Mouse (Mus musculus) stomach, embryonic 14.5 days (tissue): ENCODE measurements around the gene Mta3. TPM values are rescaled to one million over a fixed set of nuclear protein-coding genes. Genes with fewer than 3 reads are reported as not detected.
"Not testable (repeated sequence)": the region's sequence is repeated elsewhere in the genome, so short reads cannot be mapped to it uniquely, and the experiment has no call there.

Source experiments
- ATAC-seq: fragments of 200-750 bp; cut with Nextera tagmentation; 2 replicates; pipeline ENCODE4 v1.8.0; 2017; ENCODE audit warnings: low read depth, moderate TSS enrichment; ENCODE audit not compliant: insufficient number of reproducible peaks, insufficient read depth, low FRiP score
- H3K27ac ChIP-seq: fragments of 300-500 bp; sonication (generic); 2 replicates; pipeline ENCODE4 v1.5.1; 2014; ENCODE audit warnings: mild to moderate bottlenecking, low read length, moderate library complexity, mixed read lengths
- H3K27me3 ChIP-seq: fragments of 300-500 bp; sonication (generic); 2 replicates; pipeline ENCODE4 v1.6.1; 2014; ENCODE audit warnings: low read length, control low read depth, mixed read lengths; ENCODE audit not compliant: control insufficient read depth, insufficient read depth
- H3K36me3 ChIP-seq: fragments of 300-500 bp; sonication (generic); 2 replicates; pipeline ENCODE4 v1.6.1; 2014; ENCODE audit warnings: mild to moderate bottlenecking, control low read depth, low read length, moderate library complexity, mixed read lengths; ENCODE audit not compliant: control insufficient read depth, insufficient read depth
- H3K4me1 ChIP-seq: fragments of 300-500 bp; sonication (generic); 2 replicates; pipeline ENCODE4 v1.6.1; 2014; ENCODE audit warnings: low read length, control low read depth, mixed read lengths; ENCODE audit not compliant: control insufficient read depth, insufficient read depth
- H3K4me2 ChIP-seq: fragments of 300-500 bp; sonication (generic); replicated peaks from 2 replicates; pipeline ENCODE4 v1.6.1; 2014; ENCODE audit warnings: low read depth, low read length, control low read depth
- H3K4me3 ChIP-seq: fragments of 300-500 bp; sonication (generic); 2 replicates; pipeline ENCODE4 v1.5.1; 2014; ENCODE audit warnings: low read depth, low read length, control low read depth
- H3K9ac ChIP-seq: fragments of 300-500 bp; sonication (generic); replicated peaks from 2 replicates; pipeline ENCODE4 v1.6.1; 2014; ENCODE audit warnings: low read depth, mild to moderate bottlenecking, control low read depth, low read length, moderate library complexity, mixed read lengths
- H3K9me3 ChIP-seq: fragments of 300-500 bp; sonication (generic); 2 replicates; pipeline ENCODE4 v1.6.1; 2016; ENCODE audit warnings: low read depth, low read length, control low read depth; ENCODE audit not compliant: control insufficient read depth
- WGBS: fragments of 180-500 bp; shearing (Covaris S2); extraction: QIAGEN DNeasy Blood & Tissue Kit; methylation state at CpG from one replicate; pipeline ENCODE4 v1.1.7; 2014; 5-methylcytosine and 5-hydroxymethylcytosine counted together
- polyA plus RNA-seq: library from polyadenylated mRNA; unstranded; fragments of >200 nt; fragmentation: Nextera tagmentation; extraction: Ambion mirVana; gene quantifications from 2 replicates; pipeline ENCODE4 v1.2.1, GENCODE M21; 2014

Mta3 gene
- polyA plus RNA-seq, 1 experiment from 2014 or later: 38.1 TPM

GRCm38 (mm10) chr17:83705352-83706115, 429 bp upstream of the Mta3 start:
- Histone ChIP-seq H3K4me2 (peak overlapping the region; percentile 85), H3K4me1 (peaks cover 8% of the 10 kb centered on the region; the same call in 1 of the 2 replicates), H3K36me3 (peaks cover 7% of the 10 kb centered on the region; the same call in 1 of the 2 replicates), H3K9me3 (no peaks in the 10 kb centered on the region), H3K27me3 (no peaks in the 10 kb centered on the region), H3K9ac (peak overlapping the region; percentile 94), H3K4me3 (peak overlapping the region; percentile 82), H3K27ac (peak overlapping the region; percentile 98)
- ATAC-seq: peak; percentile 77
- WGBS: 4% methylated on average over 34 of the region's 38 CpGs

- H3K27ac ChIP-seq: peak overlapping the region; percentile 98
- H3K4me1 ChIP-seq: peaks cover 8% of the 10 kb centered on the region; the same call in 1 of the 2 replicates
- H3K9ac ChIP-seq: peak overlapping the region; percentile 94
- peaks cover 8% of the 10 kb centered on the region; the same call in 1 of the 2 replicates for H3K36me3 ChIP-seq
- H3K9me3 ChIP-seq: no peaks in the 10 kb centered on the region
- H3K27me3 ChIP-seq: no peaks in the 10 kb centered on the region
- peak overlapping the region; percentile 85 for H3K4me2 ChIP-seq
- under 1% methylated on average over 19 of the region's 19 CpGs for WGBS
- peak; percentile 70 for ATAC-seq
- H3K4me3 ChIP-seq: peak overlapping the region; percentile 82
Observed at GRCm38 (mm10) chr17:83706594-83707126, 697 bp downstream of the Mta3 start.

- Histone ChIP-seq H3K27ac (no peak overlapping the region), H3K4me1 (peaks cover 8% of the 10 kb centered on the region; the same call in 1 of the 2 replicates), H3K9me3 (no peaks in the 10 kb centered on the region), H3K36me3 (peaks cover 8% of the 10 kb centered on the region; the same call in 1 of the 2 replicates), H3K4me3 (peak overlapping the region; percentile 82; the same call in 1 of the 2 replicates), H3K4me2 (peak overlapping the region; percentile 85), H3K9ac (no peak overlapping the region), H3K27me3 (no peaks in the 10 kb centered on the region)
- 81% methylated on average over 4 of the region's 4 CpGs for WGBS
- no peak for ATAC-seq
Observed at GRCm38 (mm10) chr17:83707372-83707771, 1.4 kb downstream of the Mta3 start.

- 92% methylated on average over 6 of the region's 6 CpGs for WGBS
- ATAC-seq: no peak
- no peak overlapping the region for H3K4me2 ChIP-seq
- no peak overlapping the region for H3K9ac ChIP-seq
- no peak overlapping the region for H3K27ac ChIP-seq
- H3K4me1 ChIP-seq: peaks cover 8% of the 10 kb centered on the region; the same call in 1 of the 2 replicates
- peaks cover 8% of the 10 kb centered on the region; the same call in 1 of the 2 replicates for H3K36me3 ChIP-seq
- no peak overlapping the region for H3K4me3 ChIP-seq
- H3K27me3 ChIP-seq: no peaks in the 10 kb centered on the region
- no peaks in the 10 kb centered on the region for H3K9me3 ChIP-seq
Observed at GRCm38 (mm10) chr17:83707846-83708245, 1.9 kb downstream of the Mta3 start.

- H3K4me2 ChIP-seq: no peak overlapping the region
- 69% methylated on average over 10 of the region's 10 CpGs for WGBS
- no peaks in the 10 kb centered on the region for H3K27me3 ChIP-seq
- H3K9me3 ChIP-seq: no peaks in the 10 kb centered on the region
- H3K27ac ChIP-seq: no peak overlapping the region
- no peak for ATAC-seq
- H3K4me3 ChIP-seq: no peak overlapping the region
- peaks cover 8% of the 10 kb centered on the region; the same call in 1 of the 2 replicates for H3K4me1 ChIP-seq
- H3K36me3 ChIP-seq: peaks cover 8% of the 10 kb centered on the region; the same call in 1 of the 2 replicates
- H3K9ac ChIP-seq: no peak overlapping the region
Observed at GRCm38 (mm10) chr17:83708256-83708655, 2.3 kb downstream of the Mta3 start.

GRCm38 (mm10) chr17:83708891-83709290, 2.9 kb downstream of the Mta3 start:
- Histone ChIP-seq H3K4me3 (no peak overlapping the region), H3K36me3 (peaks cover 8% of the 10 kb centered on the region; the same call in 1 of the 2 replicates), H3K4me1 (peaks cover 8% of the 10 kb centered on the region; the same call in 1 of the 2 replicates), H3K4me2 (no peak overlapping the region), H3K9me3 (no peaks in the 10 kb centered on the region), H3K27ac (no peak overlapping the region), H3K9ac (no peak overlapping the region), H3K27me3 (no peaks in the 10 kb centered on the region)
- WGBS: 87% methylated on average over 6 of the region's 6 CpGs
- ATAC-seq: no peak

- H3K9ac ChIP-seq, H3K4me1 ChIP-seq, H3K27ac ChIP-seq, H3K9me3 ChIP-seq, ATAC-seq, H3K4me2 ChIP-seq, H3K4me3 ChIP-seq, H3K27me3 ChIP-seq, H3K36me3 ChIP-seq: not testable (repeated sequence)
- 89% methylated on average over 3 of the region's 3 CpGs for WGBS
Observed at GRCm38 (mm10) chr17:83709517-83709916, 3.6 kb downstream of the Mta3 start.

- Histone ChIP-seq H3K9ac (no peak overlapping the region), H3K4me1 (peaks cover 4% of the 10 kb centered on the region; the same call in 1 of the 2 replicates), H3K9me3 (no peaks in the 10 kb centered on the region), H3K4me2 (no peak overlapping the region), H3K36me3 (peaks cover 8% of the 10 kb centered on the region), H3K27me3 (no peaks in the 10 kb centered on the region), H3K27ac (no peak overlapping the region), H3K4me3 (no peak overlapping the region)
- no peak for ATAC-seq
- WGBS: 85% methylated on average over 8 of the region's 8 CpGs
Observed at GRCm38 (mm10) chr17:83710639-83711038, 4.7 kb downstream of the Mta3 start.
